Mouse (Mus musculus): ENCODE measurements around the gene Fam216a. TPM values are rescaled to one million over a fixed set of nuclear protein-coding genes. Genes with fewer than 3 reads are reported as not detected.

The Fam216a gene
- polyA plus RNA-seq, 1 experiment from 2014 or later: 43.7 TPM

DNA sequence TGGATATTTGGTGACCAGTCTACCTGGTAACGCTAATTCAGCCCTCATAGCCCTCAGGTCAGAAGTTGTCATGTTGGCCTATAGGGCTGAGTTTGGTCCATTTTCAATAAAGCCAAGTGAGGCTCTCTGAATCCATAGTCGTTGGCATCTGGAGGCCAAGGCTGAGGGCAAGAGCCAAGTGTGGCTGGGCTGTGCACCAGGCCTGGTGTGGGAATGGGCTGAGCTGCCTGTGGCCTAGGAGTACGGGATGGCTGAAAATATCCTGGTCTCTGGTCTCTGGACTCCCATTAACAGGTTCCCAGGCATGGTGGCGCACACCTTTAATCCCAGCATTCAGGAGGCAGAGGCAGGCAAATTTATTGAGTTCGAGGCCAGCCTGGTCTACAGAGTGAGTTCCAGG, 17.8 kb upstream of the Fam216a start:
- Histone ChIP-seq H3K4me3 (no peak overlapping the region), H3K9me3 (replicated peaks) (no peaks in the 10 kb centered on the region), H3K4me2 (no peak overlapping the region), H3K4me1 (replicated peaks) (peaks cover 9% of the 10 kb centered on the region), H3K27me3 (no peaks in the 10 kb centered on the region), H3K9ac (no peak overlapping the region), H3K27ac (no peak overlapping the region), H3K36me3 (no peaks in the 10 kb centered on the region; the same call in 1 of the 2 replicates)
- no peak for ATAC-seq (replicated peaks; ENCODE audit: insufficient number of reproducible peaks, insufficient read depth, low FRiP score, low read depth)
- 84% methylated on average over 5 of the region's 5 CpGs for WGBS

DNA sequence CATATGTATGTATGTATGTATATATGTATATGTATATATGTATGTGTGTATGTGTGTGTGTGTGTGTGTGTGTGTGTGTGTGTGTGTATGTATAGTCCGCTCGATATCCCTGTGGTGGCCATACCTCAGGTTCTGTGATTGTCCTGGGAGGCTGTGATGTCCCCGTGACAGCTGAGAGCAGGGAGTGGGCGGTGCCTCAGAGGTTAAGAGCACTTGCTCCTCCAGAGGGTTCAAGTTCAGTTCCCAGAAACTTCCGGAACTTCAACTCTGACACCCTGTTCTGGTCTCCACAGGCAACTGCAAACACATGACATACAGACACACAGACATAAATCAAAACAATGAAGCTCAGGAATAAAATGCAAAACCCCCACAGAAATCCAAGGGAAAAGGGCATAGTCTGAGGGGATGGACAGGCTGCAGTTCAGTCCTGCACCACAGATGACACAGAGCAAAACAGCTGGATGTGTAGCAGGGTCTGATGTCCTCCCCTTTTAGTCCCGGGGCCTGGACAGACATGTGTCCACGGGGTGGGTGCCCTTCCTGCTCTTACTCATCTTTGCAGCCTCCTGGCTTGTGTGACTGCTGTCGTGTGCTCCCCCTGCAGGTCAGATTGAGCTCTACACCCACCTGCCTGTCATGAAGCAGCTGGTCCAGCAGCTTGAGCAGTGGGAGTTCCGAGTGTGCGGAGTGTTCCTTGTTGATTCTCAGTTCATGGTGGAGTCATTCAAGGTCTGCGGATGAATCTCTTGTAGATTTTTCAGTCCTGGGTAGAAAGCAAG, 7.4 kb upstream of the Fam216a start:
- no peaks in the 10 kb centered on the region for H3K9me3 ChIP-seq (replicated peaks)
- 0 out of 2 replicates have a peak, but pooled peaks have one; percentile 39 for ATAC-seq (replicated peaks; ENCODE audit: insufficient number of reproducible peaks, insufficient read depth, low FRiP score, low read depth)
- H3K9ac ChIP-seq: no peak overlapping the region
- no peak overlapping the region for H3K4me2 ChIP-seq
- no peak overlapping the region for H3K27ac ChIP-seq
- WGBS: 53% methylated on average over 11 of the region's 11 CpGs
- H3K4me3 ChIP-seq: no peak overlapping the region
- peaks cover 4% of the 10 kb centered on the region for H3K4me1 ChIP-seq (replicated peaks)
- H3K27me3 ChIP-seq: no peaks in the 10 kb centered on the region
- peaks cover 46% of the 10 kb centered on the region for H3K36me3 ChIP-seq

DNA sequence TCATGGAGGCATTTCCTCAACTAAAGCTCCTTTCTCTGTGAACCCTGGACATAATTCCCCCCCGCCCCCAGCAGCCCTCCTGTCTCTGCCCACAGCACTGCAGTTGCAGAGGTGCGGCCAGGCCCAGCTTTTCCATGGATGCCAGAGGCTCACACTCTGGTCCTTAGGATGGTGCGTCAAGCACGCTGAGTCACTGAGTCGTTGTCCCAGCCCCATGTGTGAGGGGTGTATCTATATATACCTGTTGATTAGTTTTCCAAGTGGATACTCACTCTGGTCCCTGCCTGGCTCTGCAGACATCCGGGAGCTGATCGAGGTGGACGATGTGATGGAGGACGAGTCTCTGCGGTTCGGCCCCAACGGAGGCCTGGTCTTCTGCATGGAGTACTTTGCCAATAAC, 6.0 kb upstream of the Fam216a start:
- Histone ChIP-seq H3K9ac (no peak overlapping the region), H3K4me1 (replicated peaks) (peaks cover 5% of the 10 kb centered on the region), H3K4me2 (no peak overlapping the region), H3K27me3 (no peaks in the 10 kb centered on the region), H3K4me3 (no peak overlapping the region), H3K9me3 (replicated peaks) (no peaks in the 10 kb centered on the region), H3K27ac (no peak overlapping the region), H3K36me3 (peaks cover 46% of the 10 kb centered on the region)
- ATAC-seq (replicated peaks; ENCODE audit: insufficient number of reproducible peaks, insufficient read depth, low FRiP score, low read depth): no peak
- 93% methylated on average over 12 of the region's 12 CpGs for WGBS

DNA sequence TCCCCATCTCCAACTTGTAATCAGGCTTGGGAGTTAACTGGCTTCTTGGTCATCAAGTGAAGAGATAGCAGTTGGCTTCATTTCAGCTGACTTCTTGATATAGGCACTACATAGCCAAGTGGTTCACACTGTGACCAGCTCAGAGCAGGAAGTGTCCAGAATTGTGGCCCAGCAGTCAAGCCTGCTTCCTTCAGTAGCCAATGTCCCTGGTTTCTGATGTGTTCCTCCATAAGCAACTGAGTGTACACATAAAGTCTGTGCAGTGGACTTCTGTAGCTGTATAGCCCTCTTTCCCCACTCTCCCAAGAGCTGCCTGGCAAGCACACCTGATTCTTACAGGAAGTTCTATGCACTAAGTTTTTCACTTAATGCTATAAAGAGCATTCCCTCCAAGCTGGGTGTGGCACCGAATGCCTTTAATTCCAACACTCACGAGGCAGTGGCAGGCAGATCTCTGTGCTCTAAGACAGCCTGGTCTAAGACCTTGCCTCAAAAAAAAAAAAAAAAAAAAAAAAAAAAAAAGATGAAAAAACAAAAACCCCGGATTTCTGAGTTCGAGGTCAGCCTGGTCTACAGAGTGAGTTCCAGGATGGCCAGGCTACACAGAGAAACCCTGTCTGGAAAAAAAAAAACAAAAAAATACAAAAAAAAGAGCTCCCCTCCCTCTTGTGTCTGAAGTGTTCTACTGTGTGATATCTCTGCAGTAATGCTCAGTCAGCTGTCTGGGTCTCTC, 5.1 kb upstream of the Fam216a start:
- Histone ChIP-seq H3K4me1 (replicated peaks) (peaks cover 9% of the 10 kb centered on the region), H3K9ac (no peak overlapping the region), H3K36me3 (peaks cover 41% of the 10 kb centered on the region), H3K27me3 (no peaks in the 10 kb centered on the region), H3K4me3 (no peak overlapping the region), H3K27ac (no peak overlapping the region), H3K9me3 (replicated peaks) (no peaks in the 10 kb centered on the region), H3K4me2 (no peak overlapping the region)
- WGBS: 77% methylated on average over 4 of the region's 4 CpGs
- no peak for ATAC-seq (replicated peaks; ENCODE audit: insufficient number of reproducible peaks, insufficient read depth, low FRiP score, low read depth)

DNA sequence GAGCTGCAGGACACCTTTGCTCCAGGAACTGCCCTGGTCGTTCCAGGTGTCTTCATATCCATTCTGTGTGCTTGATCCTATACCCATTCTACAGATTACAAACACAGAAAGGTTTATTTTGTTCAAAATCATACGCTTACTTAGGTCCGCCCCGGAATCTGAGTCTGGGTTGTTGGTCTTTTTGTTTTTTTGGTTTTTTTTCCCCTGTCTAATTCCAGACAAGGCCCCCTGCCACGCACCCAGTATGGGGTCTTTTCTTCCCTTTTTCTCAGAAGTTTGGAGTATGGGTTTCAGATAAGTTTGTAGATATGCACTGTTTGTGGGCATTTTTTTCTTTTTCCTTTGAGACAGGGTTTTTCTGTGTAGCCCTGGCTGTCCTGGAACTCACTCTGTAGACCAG, 714 bp upstream of the Fam216a start:
- H3K27me3 ChIP-seq: no peaks in the 10 kb centered on the region
- peak overlapping the region; percentile 85 for H3K4me3 ChIP-seq
- peaks cover 19% of the 10 kb centered on the region for H3K36me3 ChIP-seq
- H3K9me3 ChIP-seq (replicated peaks): no peaks in the 10 kb centered on the region
- peak overlapping the region; percentile 84 for H3K4me2 ChIP-seq
- 4% methylated on average over 5 of the region's 5 CpGs for WGBS
- ATAC-seq (replicated peaks; ENCODE audit: insufficient number of reproducible peaks, insufficient read depth, low FRiP score, low read depth): no peak
- peak overlapping the region; percentile 98 for H3K27ac ChIP-seq
- peak overlapping the region; percentile 87 for H3K9ac ChIP-seq
- H3K4me1 ChIP-seq (replicated peaks): peaks cover 14% of the 10 kb centered on the region

DNA sequence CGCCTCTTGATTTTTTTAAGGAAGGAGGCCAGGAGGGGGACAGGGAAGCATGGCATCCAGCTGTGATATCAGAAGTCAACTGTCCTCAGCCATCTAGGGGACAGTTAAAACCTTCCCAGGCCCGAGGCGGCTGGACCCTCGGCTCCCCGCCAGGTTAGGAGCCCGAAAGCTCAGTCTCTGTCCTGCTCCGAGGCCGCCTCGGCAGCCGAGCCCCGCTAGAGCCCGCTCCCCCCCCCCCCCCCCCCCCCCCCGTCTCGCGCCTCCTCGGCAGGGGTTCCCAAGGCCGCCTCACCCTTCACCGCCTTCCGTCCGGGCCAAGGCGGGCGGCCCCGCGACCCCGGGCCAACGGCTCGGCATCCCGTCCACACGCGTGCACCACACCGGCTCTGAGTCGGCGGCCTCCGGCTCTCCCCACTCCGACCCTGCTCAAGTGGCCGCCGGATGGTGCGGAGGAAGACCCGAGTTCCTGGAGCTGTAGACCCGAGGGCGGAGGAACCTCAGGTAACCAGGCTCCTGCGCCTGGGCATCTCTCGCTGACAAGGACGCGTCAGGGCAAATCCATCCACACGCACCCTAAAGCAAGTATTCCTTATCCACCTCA, 473 bp downstream of the Fam216a start, which contains the start of gene Gpn3:
Gpn3 (plus strand) TSS at position 286 of the 601 bp plus-strand sequence.
- H3K4me2 ChIP-seq: peak within 1 kb of the TSS; percentile 84
- peak within 1 kb of the TSS; percentile 98 for H3K27ac ChIP-seq
- H3K27me3 ChIP-seq: no peaks in the 10 kb centered on the region
- peak; percentile 61 for ATAC-seq (replicated peaks; ENCODE audit: insufficient number of reproducible peaks, insufficient read depth, low FRiP score, low read depth)
- WGBS: 1% methylated on average over 34 of the region's 46 CpGs
- peak within 1 kb of the TSS; percentile 85 for H3K4me3 ChIP-seq
- H3K4me1 ChIP-seq (replicated peaks): peaks cover 10% of the 10 kb centered on the region
- peak within 1 kb of the TSS; percentile 87 for H3K9ac ChIP-seq
- peaks cover 30% of the 10 kb centered on the region for H3K36me3 ChIP-seq
- H3K9me3 ChIP-seq (replicated peaks): no peaks in the 10 kb centered on the region

DNA sequence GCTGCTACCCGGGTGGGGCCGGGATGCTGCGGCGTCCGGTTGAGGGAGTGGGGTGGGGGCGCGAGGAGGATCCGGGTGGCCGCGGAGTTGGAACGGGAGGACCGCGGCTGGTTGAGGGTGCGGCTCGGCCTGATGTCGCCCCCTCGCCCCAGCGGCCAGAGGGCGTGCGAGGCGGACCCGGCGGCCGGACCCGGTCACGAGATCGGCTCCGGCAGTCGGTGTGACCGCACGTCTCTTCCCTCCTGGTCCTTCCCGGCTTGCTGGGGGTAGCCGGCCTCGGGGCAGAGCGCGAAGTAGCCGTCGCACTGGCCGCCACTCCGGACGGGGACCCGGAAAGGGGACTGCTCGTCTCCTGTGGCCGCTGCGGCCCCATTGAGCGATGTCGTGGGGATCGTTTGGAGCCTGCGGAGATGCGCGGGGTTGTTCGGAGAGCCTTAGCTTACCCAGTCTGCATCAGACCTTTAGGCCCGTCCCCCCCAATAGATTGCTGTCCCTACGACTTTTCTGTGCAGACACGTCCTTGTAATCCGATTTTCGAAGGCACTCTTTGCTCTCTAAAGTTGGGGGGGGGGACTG, 17.6 kb downstream of the Fam216a start:
- no peaks in the 10 kb centered on the region for H3K9me3 ChIP-seq (replicated peaks)
- peak; percentile 78 for ATAC-seq (replicated peaks; ENCODE audit: insufficient number of reproducible peaks, insufficient read depth, low FRiP score, low read depth)
- H3K9ac ChIP-seq: peak overlapping the region; percentile 84
- H3K27me3 ChIP-seq: no peaks in the 10 kb centered on the region
- H3K4me3 ChIP-seq: peak overlapping the region; percentile 70
- H3K27ac ChIP-seq: peak overlapping the region; percentile 79
- H3K4me1 ChIP-seq (replicated peaks): peaks cover 11% of the 10 kb centered on the region
- peak overlapping the region; percentile 73 for H3K4me2 ChIP-seq
- WGBS: under 1% methylated on average over 50 of the region's 57 CpGs
- peaks cover 4% of the 10 kb centered on the region for H3K36me3 ChIP-seq

DNA sequence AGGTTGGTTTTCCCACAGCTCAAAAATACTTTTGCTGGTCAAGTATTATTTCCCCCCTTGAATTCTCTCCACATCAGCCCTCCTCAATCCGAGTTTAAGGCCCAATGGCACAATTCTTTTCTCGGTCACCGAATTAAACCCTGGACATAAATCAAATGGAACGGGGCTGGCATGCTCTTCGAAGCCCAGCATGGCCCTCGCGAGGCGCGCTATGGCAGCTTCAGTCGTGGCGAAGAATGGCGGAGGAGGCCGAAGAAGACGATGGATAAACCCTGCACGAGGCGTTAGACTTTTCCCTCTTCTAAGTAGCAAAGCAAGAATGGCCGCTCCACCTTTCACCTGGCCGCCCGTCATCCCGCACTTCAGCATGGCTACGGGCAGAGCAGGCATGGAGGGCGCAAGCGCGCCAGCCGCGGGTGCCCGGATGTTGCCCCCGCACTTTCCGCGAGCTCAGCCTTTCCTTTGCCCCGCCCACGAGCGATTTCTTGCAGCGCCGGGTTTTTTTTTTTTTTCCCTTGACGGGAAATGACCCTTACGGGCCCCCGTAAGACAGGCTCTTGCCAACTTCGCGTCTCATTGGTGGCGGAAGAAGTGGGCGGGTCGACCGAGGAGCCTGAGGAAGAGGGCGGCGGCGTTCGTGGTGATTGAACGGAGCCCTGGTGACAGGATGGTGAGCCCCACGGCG, 18.2 kb downstream of the Fam216a start, which contains the start of the genes Rad9b and Vps29:
Rad9b (minus strand) TSS at position 427 of the 685 bp plus-strand sequence.
Vps29 (plus strand) TSS at position 563 of the 685 bp plus-strand sequence.
- Histone ChIP-seq H3K4me1 (replicated peaks) (peaks cover 11% of the 10 kb centered on the region), H3K9me3 (replicated peaks) (no peaks in the 10 kb centered on the region), H3K9ac (peak within 1 kb of the TSS; percentile 84), H3K27me3 (no peaks in the 10 kb centered on the region), H3K4me2 (peak within 1 kb of the TSS; percentile 84), H3K27ac (peak within 1 kb of the TSS; percentile 79), H3K4me3 (peak within 1 kb of the TSS; percentile 70), H3K36me3 (peaks cover 4% of the 10 kb centered on the region)
- ATAC-seq (replicated peaks; ENCODE audit: insufficient number of reproducible peaks, insufficient read depth, low FRiP score, low read depth): peak; percentile 92
- 2% methylated on average over 51 of the region's 51 CpGs for WGBS

DNA sequence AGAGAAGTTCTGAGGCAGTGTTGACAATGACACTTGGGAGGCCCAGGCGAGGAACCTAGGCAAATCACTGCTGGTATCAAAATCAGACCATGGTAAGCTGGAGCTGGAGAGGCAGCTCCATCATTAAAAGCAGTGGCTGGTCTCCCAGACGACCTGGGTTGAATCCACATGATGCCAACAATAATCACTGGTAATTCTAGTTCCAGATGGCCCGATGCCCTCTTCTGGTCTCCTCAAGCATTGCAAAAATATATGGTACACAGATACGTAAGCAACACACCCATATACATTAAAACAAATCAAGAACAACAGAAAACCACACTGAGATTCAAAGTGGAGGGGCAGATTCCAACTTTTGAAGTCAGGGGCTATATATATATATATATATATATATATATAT, 26.4 kb downstream of the Fam216a start:
- H3K4me2 ChIP-seq: no peak overlapping the region
- no peaks in the 10 kb centered on the region for H3K9me3 ChIP-seq (replicated peaks)
- no peak overlapping the region for H3K9ac ChIP-seq
- H3K27me3 ChIP-seq: no peaks in the 10 kb centered on the region
- H3K36me3 ChIP-seq: no peaks in the 10 kb centered on the region
- no peak overlapping the region for H3K27ac ChIP-seq
- no peak overlapping the region for H3K4me3 ChIP-seq
- ATAC-seq (replicated peaks; ENCODE audit: insufficient number of reproducible peaks, insufficient read depth, low FRiP score, low read depth): no peak
- peaks cover 4% of the 10 kb centered on the region; the same call in 1 of the 2 replicates for H3K4me1 ChIP-seq (replicated peaks)
- 78% methylated on average over 4 of the region's 4 CpGs for WGBS

DNA sequence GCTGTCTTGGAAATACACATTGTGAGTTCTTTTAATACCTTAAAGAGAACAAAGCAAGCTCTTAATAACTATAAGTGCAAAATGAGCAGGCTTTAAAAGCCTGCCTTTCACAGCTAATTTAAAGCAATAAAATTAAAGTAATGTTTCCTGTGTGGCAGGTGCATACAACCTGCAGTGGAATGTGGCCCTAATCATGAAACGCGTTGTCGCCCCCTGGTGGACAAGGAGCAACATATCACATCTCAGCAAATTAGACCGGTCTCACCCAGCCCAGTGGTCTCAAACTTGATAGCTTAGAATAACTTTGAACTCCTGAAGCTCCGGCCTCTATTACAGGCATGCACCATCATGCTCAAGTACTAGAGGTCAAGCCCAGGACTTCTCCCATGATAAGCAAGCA, 27.9 kb downstream of the Fam216a start:
- WGBS: 8% methylated on average over 5 of the region's 5 CpGs
- Histone ChIP-seq H3K9me3 (replicated peaks) (no peaks in the 10 kb centered on the region), H3K4me3 (no peak overlapping the region), H3K36me3 (no peaks in the 10 kb centered on the region), H3K4me1 (replicated peaks) (peaks cover 4% of the 10 kb centered on the region; the same call in 1 of the 2 replicates), H3K27ac (no peak overlapping the region), H3K4me2 (no peak overlapping the region), H3K9ac (no peak overlapping the region), H3K27me3 (no peaks in the 10 kb centered on the region)
- ATAC-seq (replicated peaks; ENCODE audit: insufficient number of reproducible peaks, insufficient read depth, low FRiP score, low read depth): no peak

All from heart, embryonic 15.5 days (tissue).